Mouse (Mus musculus) bone marrow macrophage, adult 2 months (primary cell): ENCODE measurements at regions not wholly inside any gene's neighbourhood (a gene's known extent, or its start where the extent isn't known, plus 50 kb on each side); places are given as distances from the start of the nearest gene placed in this dataset.

Experiments used
- CTCF ChIP-seq: IDR thresholded peaks from 2 replicates; pipeline ENCODE4 v1.5.1; 2012; ENCODE audit warnings: low read depth, mild to moderate bottlenecking, low read length, moderate library complexity
- POLR2A ChIP-seq: IDR thresholded peaks from 2 replicates; pipeline ENCODE4 v1.6.1; 2012; ENCODE audit warnings: mild to moderate bottlenecking, low read depth, low read length, borderline replicate concordance

GRCm38 (mm10) chr10:96373481-96373880 lies 237.1 kb downstream of the Gm5426 start:
- TF ChIP-seq POLR2A (no peak), CTCF (no peak)
